Mouse (Mus musculus) G1E (cell line): ENCODE measurements at regions not wholly inside any gene's neighbourhood (a gene's known extent, or its start where the extent isn't known, plus 50 kb on each side); places are given as distances from the start of the nearest gene placed in this dataset.

Experiments used
- CTCF ChIP-seq: IDR thresholded peaks from 2 replicates; pipeline ENCODE4 v1.5.1; 2012; ENCODE audit warnings: low read depth, low read length, inconsistent platforms, mixed read lengths
- GATA1 ChIP-seq: IDR thresholded peaks from 2 replicates; pipeline ENCODE4 v1.6.1; 2012; ENCODE audit warnings: borderline replicate concordance, low read length, inconsistent platforms, mixed read lengths
- GATA2 ChIP-seq: IDR thresholded peaks from 2 replicates; pipeline ENCODE4 v1.6.1; 2012; ENCODE audit warnings: low read depth, low read length, inconsistent platforms, borderline replicate concordance
- POLR2AphosphoS5 ChIP-seq: IDR thresholded peaks from 2 replicates; pipeline ENCODE4 v1.6.1; 2012; ENCODE audit warnings: low read depth, low read length, inconsistent platforms; ENCODE audit not compliant: insufficient replicate concordance
- TAL1 ChIP-seq: conservative IDR thresholded peaks from 2 replicates; pipeline ENCODE4 v1.6.1; 2012; ENCODE audit warnings: low read depth, low read length, inconsistent platforms, mixed read lengths

DNA sequence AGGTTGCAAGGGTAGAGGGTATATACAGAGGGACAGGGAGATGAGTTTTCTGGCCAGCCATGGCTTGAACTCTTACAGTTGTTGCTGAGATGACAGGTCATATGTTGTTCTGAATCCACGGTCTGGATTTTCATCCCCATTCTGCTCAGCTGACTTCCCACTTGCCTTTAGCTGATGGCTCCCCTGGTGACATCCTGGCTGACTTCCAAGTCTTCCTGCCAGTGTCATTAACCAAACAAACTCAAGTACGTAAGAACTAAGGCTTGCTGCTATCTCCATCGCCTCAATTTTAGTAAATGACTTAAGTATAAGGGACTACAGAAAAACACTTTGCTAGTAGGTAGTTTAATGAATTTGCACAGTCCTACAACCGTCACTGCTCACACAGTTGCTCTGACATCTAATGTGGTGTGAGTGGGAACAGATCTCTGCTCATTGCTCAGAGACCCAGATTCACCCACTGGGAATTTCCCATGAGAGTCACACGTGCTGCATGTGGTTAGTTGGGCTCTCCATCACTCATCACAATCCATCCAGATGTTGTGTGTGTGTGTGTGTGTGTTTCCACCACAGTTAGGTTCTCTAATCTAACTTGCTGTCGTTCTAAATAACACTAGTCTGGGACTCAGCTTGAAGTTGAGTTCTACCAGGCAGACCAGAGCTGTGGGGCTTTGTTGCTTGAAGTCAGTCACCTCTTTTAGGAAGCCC is 214.9 kb downstream of the Rybp start:
- TF ChIP-seq CTCF (no peak), GATA2 (no peak), GATA1 (no peak), TAL1 (no peak), POLR2AphosphoS5 (no peak)
